Mouse (Mus musculus) right cerebral cortex, adult 18-20 months (tissue): ENCODE measurements around the gene Phldb2.

ENCODE experiments used
- DNase-seq: peaks from one replicate; pipeline ENCODE4 v3.0.0; 2022; ENCODE audit warnings: mixed read lengths

The Phldb2 gene

GRCm38 (mm10) chr16:45837541-45838342 lies 115.7 kb downstream of the Phldb2 start:
- DNase-seq, result no peak

GRCm38 (mm10) chr16:45832747-45833108 lies 120.7 kb downstream of the Phldb2 start:
- no peak for DNase-seq

GRCm38 (mm10) chr16:45832061-45832746 lies 121.2 kb downstream of the Phldb2 start:
- no peak for DNase-seq

GRCm38 (mm10) chr16:45831094-45831872 lies 122.1 kb downstream of the Phldb2 start:
- DNase-seq, result no peak

GRCm38 (mm10) chr16:45830096-45830866 lies 123.1 kb downstream of the Phldb2 start:
- DNase-seq, result no peak

- DNase-seq, result no peak
Measured at GRCm38 (mm10) chr16:45825309-45825708, 128.1 kb downstream of the Phldb2 start.

GRCm38 (mm10) chr16:45824025-45824424 lies 129.4 kb downstream of the Phldb2 start:
- no peak for DNase-seq

GRCm38 (mm10) chr16:45819911-45820310 lies 133.5 kb downstream of the Phldb2 start:
- DNase-seq, result no peak

GRCm38 (mm10) chr16:45817795-45818194 lies 135.6 kb downstream of the Phldb2 start:
- DNase-seq, result no peak

- peak; percentile 28 for DNase-seq
Measured at GRCm38 (mm10) chr16:45816670-45817069, 136.7 kb downstream of the Phldb2 start.

GRCm38 (mm10) chr16:45814611-45815010 lies 138.8 kb downstream of the Phldb2 start:
- DNase-seq, result no peak

GRCm38 (mm10) chr16:45811788-45812187 lies 141.6 kb downstream of the Phldb2 start:
- DNase-seq, result no peak

- DNase-seq, result peak; percentile 69
Measured at GRCm38 (mm10) chr16:45810829-45811326, 142.5 kb downstream of the Phldb2 start.

- no peak for DNase-seq
Measured at GRCm38 (mm10) chr16:45810155-45810554, 143.2 kb downstream of the Phldb2 start.

- DNase-seq, result no peak
Measured at GRCm38 (mm10) chr16:45804708-45805107, 148.7 kb downstream of the Phldb2 start.

- no peak for DNase-seq
Measured at GRCm38 (mm10) chr16:45800406-45800805, 153.0 kb downstream of the Phldb2 start.

- no peak for DNase-seq
Measured at GRCm38 (mm10) chr16:45799150-45799549, 154.2 kb downstream of the Phldb2 start.

- no peak for DNase-seq
Measured at GRCm38 (mm10) chr16:45798591-45798990, 154.8 kb downstream of the Phldb2 start.

GRCm38 (mm10) chr16:45796815-45797214 lies 156.6 kb downstream of the Phldb2 start:
- DNase-seq, result no peak

- DNase-seq, result peak; percentile 22
Measured at GRCm38 (mm10) chr16:45795188-45795693, 158.2 kb downstream of the Phldb2 start.

GRCm38 (mm10) chr16:45792781-45793180 lies 160.6 kb downstream of the Phldb2 start:
- DNase-seq, result no peak

- DNase-seq, result no peak
Measured at GRCm38 (mm10) chr16:45791286-45791685, 162.1 kb downstream of the Phldb2 start.
